Mouse (Mus musculus) liver, embryonic 14.5 days (tissue): ENCODE data around the gene Rpl6. TPM values are rescaled to one million over a fixed set of nuclear protein-coding genes. Genes with fewer than 3 reads are reported as not detected.

ENCODE experiments used
- ATAC-seq: fragments of 200-750 bp; cut with Nextera tagmentation; 2 replicates; pipeline ENCODE4 v1.8.0; 2017; ENCODE audit warnings: moderate number of reproducible peaks, mild to moderate bottlenecking, moderate library complexity; ENCODE audit not compliant: insufficient read depth
- DNase-seq, 3 experiments: peaks; one replicate each; pipeline ENCODE4 v3.0.0-alpha.2; 2012 to 2013; ENCODE audit warnings: low read depth in 3 of 3, low spot score in 3 of 3
- H3K27ac ChIP-seq: fragments of 300-500 bp; sonication (generic); 2 replicates; pipeline ENCODE4 v1.5.1; 2014; ENCODE audit warnings: moderate library complexity, mild to moderate bottlenecking, control low read depth, inconsistent platforms
- H3K27me3 ChIP-seq: fragments of 300-500 bp; sonication (generic); 2 replicates; pipeline ENCODE4 v1.6.1; 2014; ENCODE audit warnings: mild to moderate bottlenecking, low read length, moderate library complexity; ENCODE audit not compliant: control insufficient read depth, insufficient read depth
- H3K36me3 ChIP-seq: fragments of 300-500 bp; sonication (generic); replicated peaks from 2 replicates; pipeline ENCODE4 v1.6.1; 2014; ENCODE audit warnings: low read depth; ENCODE audit not compliant: control insufficient read depth, insufficient read depth
- H3K4me1 ChIP-seq, 2 experiments: fragments of 200-500 bp in 1 of 2; fragments of 300-500 bp in 1 of 2; sonication (generic) in 1 of 2; replicated peaks; 2 replicates each; pipeline ENCODE4 v1.6.1; 2012 to 2014; ENCODE audit warnings: antibody characterized with exemption in 1 of 2, inconsistent platforms in 1 of 2, low read length in 1 of 2; ENCODE audit not compliant: control insufficient read depth in 2 of 2, insufficient read depth in 2 of 2
- H3K4me2 ChIP-seq: fragments of 300-500 bp; sonication (generic); 2 replicates; pipeline ENCODE4 v1.6.1; 2014; ENCODE audit warnings: low read depth, mild to moderate bottlenecking, control low read depth, moderate library complexity
- H3K4me3 ChIP-seq, 2 experiments: fragments of 200-500 bp in 1 of 2; fragments of 300-500 bp in 1 of 2; sonication (generic) in 1 of 2; 2 replicates each; pipeline ENCODE4 v1.5.1; 2012 to 2014; ENCODE audit warnings: low read depth in 2 of 2, low read length in 2 of 2, mild to moderate bottlenecking in 2 of 2, control low read depth in 1 of 2, inconsistent platforms in 1 of 2, moderate library complexity in 1 of 2; ENCODE audit not compliant: insufficient read depth in 1 of 2
- H3K9ac ChIP-seq: fragments of 300-500 bp; sonication (generic); replicated peaks from 2 replicates; pipeline ENCODE4 v1.6.1; 2014; ENCODE audit warnings: mild to moderate bottlenecking, control low read depth, moderate library complexity
- H3K9me3 ChIP-seq: fragments of 300-500 bp; sonication (generic); 2 replicates; pipeline ENCODE4 v1.6.1; 2016; ENCODE audit warnings: low read length, mixed read lengths; ENCODE audit not compliant: control insufficient read depth
- CTCF ChIP-seq: IDR thresholded peaks from 2 replicates; pipeline ENCODE4 v1.5.1; 2016; ENCODE audit warnings: antibody characterized with exemption, low read depth, control low read depth
- EP300 ChIP-seq: IDR thresholded peaks from 2 replicates; pipeline ENCODE4 v1.6.1; 2016; ENCODE audit warnings: antibody characterized with exemption, low read depth
- WGBS: fragments of 180-500 bp; shearing (Covaris S2); extraction: QIAGEN DNeasy Blood & Tissue Kit; methylation state at CpG from one replicate; pipeline ENCODE4 v1.1.7; 2014; ENCODE audit not compliant: insufficient replicate concordance; 5-methylcytosine and 5-hydroxymethylcytosine counted together
- polyA plus RNA-seq, 2 experiments: library from polyadenylated mRNA; depleted of rRNA in 1 of 2; stranded (reverse) in 1 of 2; unstranded in 1 of 2; fragments of >200 nt; fragmentation: Nextera tagmentation in 1 of 2; extraction: Ambion mirVana in 1 of 2; gene quantifications; 2 replicates each; pipeline versions ENCODE4 v1.2.1 to v1.2.3; 2012 to 2014

Gene Rpl6
- polyA plus RNA-seq, 2 experiments, result 477 to 658 TPM

GRCm38 (mm10) chr5:121188265-121188664 lies 16.0 kb upstream of the Rpl6 start:
- H3K4me1 ChIP-seq, result peaks cover 36 to 57% of the 10 kb centered on the region in 2 experiments
- 78% methylated on average over 9 of the region's 9 CpGs for WGBS
- TF ChIP-seq CTCF (no peak), EP300 (no peak)
- no peak overlapping the region for H3K4me2 ChIP-seq
- DNase-seq, result no peak
- ATAC-seq, result no peak
- no peak overlapping the region for H3K27ac ChIP-seq
- no peak overlapping the region; a peak in 1 of 4 replicates for H3K4me3 ChIP-seq
- no peaks in the 10 kb centered on the region for H3K36me3 ChIP-seq
- H3K27me3 ChIP-seq, result no peaks in the 10 kb centered on the region
- no peak overlapping the region for H3K9ac ChIP-seq
- no peaks in the 10 kb centered on the region for H3K9me3 ChIP-seq

GRCm38 (mm10) chr5:121189182-121189581 lies 15.1 kb upstream of the Rpl6 start:
- H3K27me3 ChIP-seq, result no peaks in the 10 kb centered on the region
- H3K4me2 ChIP-seq, result peak overlapping the region; percentile 21
- TF ChIP-seq CTCF (no peak), EP300 (no peak)
- H3K27ac ChIP-seq, result no peak overlapping the region
- H3K4me3 ChIP-seq, result 0 out of 4 replicates have a peak overlapping the region, but pooled peaks of 1 of the 2 experiments have one; percentile 20
- DNase-seq, result no peak
- H3K36me3 ChIP-seq, result no peaks in the 10 kb centered on the region
- no peaks in the 10 kb centered on the region for H3K9me3 ChIP-seq
- 51% methylated on average over 9 of the region's 9 CpGs for WGBS
- H3K4me1 ChIP-seq, result peaks cover 44 to 63% of the 10 kb centered on the region in 2 experiments
- ATAC-seq, result no peak
- H3K9ac ChIP-seq, result no peak overlapping the region

GRCm38 (mm10) chr5:121190210-121190835 lies 14.0 kb upstream of the Rpl6 start:
- H3K4me1 ChIP-seq, result peaks cover 44 to 57% of the 10 kb centered on the region in 2 experiments
- DNase-seq (no peak), ATAC-seq (no peak)
- 14% methylated on average over 21 of the region's 21 CpGs for WGBS
- H3K4me3 ChIP-seq, result peak overlapping the region; percentile 83 to 94
- H3K9ac ChIP-seq, result peak overlapping the region; percentile 85
- TF ChIP-seq EP300 (no peak), CTCF (no peak)
- H3K36me3 ChIP-seq, result no peaks in the 10 kb centered on the region
- H3K9me3 ChIP-seq, result no peaks in the 10 kb centered on the region
- H3K27ac ChIP-seq, result peak overlapping the region; percentile 6
- peak overlapping the region; percentile 67 for H3K4me2 ChIP-seq
- no peaks in the 10 kb centered on the region for H3K27me3 ChIP-seq

GRCm38 (mm10) chr5:121190836-121191583 lies 13.3 kb upstream of the Rpl6 start, which contains the start of gene Ptpn11:
TSS of gene Ptpn11 (minus strand) at chr5:121191397.
- Histone ChIP-seq H3K9me3 (no peaks in the 10 kb centered on the region), H3K9ac (peak within 1 kb of the TSS; percentile 85), H3K4me1 (peaks cover 38 to 51% of the 10 kb centered on the region in 2 experiments), H3K4me2 (peak within 1 kb of the TSS; percentile 86), H3K36me3 (no peaks in the 10 kb centered on the region), H3K4me3 (peak within 1 kb of the TSS; percentile 83 to 99), H3K27ac (peak within 1 kb of the TSS; percentile 80), H3K27me3 (no peaks in the 10 kb centered on the region)
- ATAC-seq, result peak; percentile 87
- TF ChIP-seq EP300, result no peak
- TF ChIP-seq CTCF, result peak; percentile 19
- under 1% methylated on average over 97 of the region's 98 CpGs for WGBS
- DNase-seq, result peak; percentile 65 to 71 (median 70)

DNA sequence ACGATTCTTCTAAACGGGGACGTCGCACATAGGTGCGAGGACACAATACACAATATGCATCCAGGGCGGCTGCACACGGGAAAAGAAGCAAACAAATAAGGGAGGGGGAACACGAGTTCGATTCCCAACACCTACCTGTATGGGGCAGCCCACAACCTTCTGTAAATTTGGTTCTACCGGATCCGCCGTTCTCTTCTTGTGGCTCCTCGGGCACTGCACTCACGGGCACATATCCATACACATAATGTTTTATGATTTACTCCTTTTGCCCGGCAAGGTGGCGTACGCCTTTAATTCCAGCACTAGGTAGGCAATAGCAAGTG lies 12.7 kb upstream of the Rpl6 start:
- Histone ChIP-seq H3K27ac (peak overlapping the region; percentile 80), H3K36me3 (no peaks in the 10 kb centered on the region), H3K4me3 (peak overlapping the region; percentile 83 to 99), H3K9me3 (no peaks in the 10 kb centered on the region), H3K9ac (peak overlapping the region; percentile 85), H3K4me2 (peak overlapping the region; percentile 86), H3K27me3 (no peaks in the 10 kb centered on the region), H3K4me1 (peaks cover 39 to 52% of the 10 kb centered on the region in 2 experiments)
- no peak for TF ChIP-seq EP300
- no peak for TF ChIP-seq CTCF
- 12% methylated on average over 17 of the region's 17 CpGs for WGBS
- ATAC-seq (peak; percentile 30), DNase-seq (no peak)
